Mouse (Mus musculus): ENCODE results near the gene Cdh7. TPM values are rescaled to one million over a fixed set of nuclear protein-coding genes. Genes with fewer than 3 reads are reported as not detected.
"Not testable (repeated sequence)": the region's sequence is repeated elsewhere in the genome, so short reads cannot be mapped to it uniquely, and the experiment has no call there.

The Cdh7 gene
- polyA plus RNA-seq, 1 experiment from 2014 or later = 18.0 TPM

- 20% methylated on average over 1 of the region's 1 CpGs for WGBS
- DNase-seq = no peak
Observed at GRCm38 (mm10) chr1:110118071-110118470, 135.8 kb downstream of the Cdh7 start.

GRCm38 (mm10) chr1:110118862-110119261 is 136.6 kb downstream of the Cdh7 start:
- DNase-seq (peak; percentile 14), ATAC-seq (ENCODE audit: low FRiP score, low TSS enrichment) (no peak)
- H3K4me3 ChIP-seq (replicated peaks; ENCODE audit: low read depth, low read length) = no peak overlapping the region
- H3K27ac ChIP-seq (replicated peaks; ENCODE audit: low read depth, low read length) = no peak overlapping the region
- no peak overlapping the region for H3K4me2 ChIP-seq (ENCODE audit: low read length)
- H3K4me1 ChIP-seq (ENCODE audit: control insufficient read depth, insufficient read depth, low read length) = no peaks in the 10 kb centered on the region
- H3K27me3 ChIP-seq (ENCODE audit: control insufficient read depth, insufficient read depth, low read length) = no peaks in the 10 kb centered on the region
- no peak overlapping the region for H3K9ac ChIP-seq (replicated peaks; ENCODE audit: low read length)
- no peaks in the 10 kb centered on the region for H3K36me3 ChIP-seq (ENCODE audit: control insufficient read depth, insufficient read depth, low read length)
- no peaks in the 10 kb centered on the region for H3K9me3 ChIP-seq (ENCODE audit: control insufficient read depth, low read length)
- WGBS = 7% methylated on average over 1 of the region's 1 CpGs

More at GRCm38 (mm10) chr1:110118071-110118470, 135.8 kb downstream of the Cdh7 start:
- H3K27ac ChIP-seq (replicated peaks; ENCODE audit: low read depth, low read length) = no peak overlapping the region
- no peak overlapping the region for H3K4me3 ChIP-seq (replicated peaks; ENCODE audit: low read depth, low read length)
- no peaks in the 10 kb centered on the region for H3K9me3 ChIP-seq (ENCODE audit: control insufficient read depth, low read length)
- H3K4me1 ChIP-seq (ENCODE audit: control insufficient read depth, insufficient read depth, low read length) = no peaks in the 10 kb centered on the region
- no peaks in the 10 kb centered on the region for H3K27me3 ChIP-seq (ENCODE audit: control insufficient read depth, insufficient read depth, low read length)
- no peak overlapping the region for H3K9ac ChIP-seq (replicated peaks; ENCODE audit: low read length)
- H3K4me2 ChIP-seq (ENCODE audit: low read length) = no peak overlapping the region
- H3K36me3 ChIP-seq (ENCODE audit: control insufficient read depth, insufficient read depth, low read length) = no peaks in the 10 kb centered on the region
- no peak for ATAC-seq (ENCODE audit: low FRiP score, low TSS enrichment)

- not testable (repeated sequence) for ATAC-seq (ENCODE audit: low FRiP score, low TSS enrichment); H3K36me3 ChIP-seq (ENCODE audit: control insufficient read depth, insufficient read depth, low read length); DNase-seq; H3K9ac ChIP-seq (replicated peaks; ENCODE audit: low read length); H3K9me3 ChIP-seq (ENCODE audit: control insufficient read depth, low read length); H3K4me1 ChIP-seq (ENCODE audit: control insufficient read depth, insufficient read depth, low read length); H3K4me3 ChIP-seq (replicated peaks; ENCODE audit: low read depth, low read length); H3K4me2 ChIP-seq (ENCODE audit: low read length); H3K27me3 ChIP-seq (ENCODE audit: control insufficient read depth, insufficient read depth, low read length); H3K27ac ChIP-seq (replicated peaks; ENCODE audit: low read depth, low read length)
- 98% methylated on average over 2 of the region's 12 CpGs for WGBS
Observed at GRCm38 (mm10) chr1:110171459-110171858, 189.2 kb downstream of the Cdh7 start.
